ENCODE assay signal across 13 mouse cellular contexts in the genomic region with DNA sequence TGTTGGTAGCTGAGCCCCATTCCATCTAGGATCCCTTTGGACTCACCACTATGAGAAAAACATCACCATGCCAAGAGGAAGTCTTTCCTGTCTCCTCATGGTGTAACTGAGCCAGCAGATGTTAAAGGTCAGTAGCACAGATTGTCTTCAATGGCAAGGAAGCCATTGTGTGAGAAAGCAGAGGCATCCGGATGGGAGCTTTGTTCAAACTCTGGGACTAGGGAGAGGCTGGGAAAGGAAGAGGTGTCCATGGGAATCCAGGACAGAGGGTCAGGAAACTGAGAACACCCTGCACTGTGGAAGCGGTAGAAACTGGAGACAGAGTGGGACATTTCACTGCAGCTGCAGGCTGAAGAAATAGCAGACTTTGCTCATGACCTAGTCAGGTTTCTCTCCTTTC.
DNase-seq lines count a peak whose midpoint lies in the region; ATAC-seq and TF ChIP-seq lines count a peak whose summit lies in the region.
"Had no signal": no experiment of that assay in that cellular context is flagged by ENCODE, and none has a peak within 500 bp of the region (broad histone marks: within the 10 kb centered on the region; RNA-seq: fewer than 3 reads in every experiment).

No protein-coding gene starts in this region.

- no peak overlapping the region for H3K4me3 ChIP-seq in lung, embryonic 15.5 days
- H3K4me3 ChIP-seq in kidney, postnatal 0 days (replicated peaks; ENCODE audit: low read depth, low read length), result no peak overlapping the region
- no peak overlapping the region for H3K4me3 ChIP-seq in forebrain, embryonic 15.5 days
- H3K4me3 ChIP-seq: liver, embryonic 15.5 days; midbrain, embryonic 15.5 days; stomach, embryonic 15.5 days had no signal

- no peaks in the 10 kb centered on the region for H3K9me3 ChIP-seq in lung, embryonic 15.5 days
- no peaks in the 10 kb centered on the region for H3K9me3 ChIP-seq in kidney, postnatal 0 days (replicated peaks; ENCODE audit: low read length)
- H3K9me3 ChIP-seq in forebrain, embryonic 15.5 days, result no peaks in the 10 kb centered on the region
- H3K9me3 ChIP-seq: liver, embryonic 15.5 days; midbrain, embryonic 15.5 days; stomach, embryonic 15.5 days had no signal

- H3K27ac ChIP-seq in lung, embryonic 15.5 days, result peak overlapping the region; percentile 50; the same call in 1 of the 2 replicates
- no peak overlapping the region for H3K27ac ChIP-seq in kidney, postnatal 0 days
- H3K27ac ChIP-seq in forebrain, embryonic 15.5 days (replicated peaks), result no peak overlapping the region
- H3K27ac ChIP-seq: liver, embryonic 15.5 days; midbrain, embryonic 15.5 days; stomach, embryonic 15.5 days had no signal

- TF ChIP-seq CTCF in kidney, postnatal 0 days (IDR thresholded peaks at IDR 0.05; ENCODE audit: low read depth), result no peak

- H3K4me1 ChIP-seq in lung, embryonic 15.5 days, result no peaks in the 10 kb centered on the region
- H3K4me1 ChIP-seq in kidney, postnatal 0 days (replicated peaks; ENCODE audit: insufficient read depth, low read length), result no peaks in the 10 kb centered on the region
- H3K4me1 ChIP-seq in forebrain, embryonic 15.5 days, result no peaks in the 10 kb centered on the region
- H3K4me1 ChIP-seq: liver, embryonic 15.5 days; midbrain, embryonic 15.5 days; stomach, embryonic 15.5 days had no signal

- peak; percentile 30 to 70 for DNase-seq in adrenal gland, adult (ENCODE audit: inconsistent age in 2 of 2, low spot score in 1 of 2)
- no peak for DNase-seq in adrenal gland, postnatal 25 days
- DNase-seq in lung, postnatal 14 days, result no peak
- peak; percentile 50 for DNase-seq in kidney, postnatal 0 days (ENCODE audit: low spot score)
- DNase-seq in spleen, postnatal 14 days (ENCODE audit: low spot score in 2 of 2), result no peak
- no peak for DNase-seq in natural killer cell, adult 2 months (ENCODE audit: low spot score in 2 of 2)
- DNase-seq: gastrocnemius, postnatal 10 days; right cerebral cortex, postnatal 14 days had no signal

- WGBS in lung, embryonic 15.5 days, result 59% methylated on average over 2 of the region's 2 CpGs
- WGBS in kidney, postnatal 0 days, result 80% methylated on average over 2 of the region's 2 CpGs
- 85% methylated on average over 2 of the region's 2 CpGs for whole genome bisulfite sequencing in forebrain, embryonic 15.5 days

- no peaks in the 10 kb centered on the region for H3K27me3 ChIP-seq in lung, embryonic 15.5 days
- H3K27me3 ChIP-seq in kidney, postnatal 0 days (ENCODE audit: insufficient read depth, low read length), result no peaks in the 10 kb centered on the region
- H3K27me3 ChIP-seq in forebrain, embryonic 15.5 days, result no peaks in the 10 kb centered on the region
- H3K27me3 ChIP-seq: liver, embryonic 15.5 days; midbrain, embryonic 15.5 days; stomach, embryonic 15.5 days had no signal

- no peaks in the 10 kb centered on the region for H3K36me3 ChIP-seq in lung, embryonic 15.5 days
- H3K36me3 ChIP-seq in kidney, postnatal 0 days (ENCODE audit: insufficient read depth, low read length), result no peaks in the 10 kb centered on the region
- H3K36me3 ChIP-seq in forebrain, embryonic 15.5 days, result no peaks in the 10 kb centered on the region
- H3K36me3 ChIP-seq: liver, embryonic 15.5 days; midbrain, embryonic 15.5 days; stomach, embryonic 15.5 days had no signal

- no peak for ATAC-seq in lung, embryonic 15.5 days (ENCODE audit: borderline replicate concordance, extremely low read depth, low FRiP score, low TSS enrichment)
- no peak for ATAC-seq in kidney, postnatal 0 days (replicated peaks; ENCODE audit: low FRiP score, low read depth)
- no peak for ATAC-seq in forebrain, embryonic 15.5 days (replicated peaks)
- ATAC-seq: midbrain, embryonic 15.5 days had no signal

- no peak overlapping the region for H3K9ac ChIP-seq in lung, embryonic 15.5 days
- no peak overlapping the region for H3K9ac ChIP-seq in kidney, postnatal 0 days (ENCODE audit: low read depth, low read length)
- no peak overlapping the region for H3K9ac ChIP-seq in forebrain, embryonic 15.5 days (replicated peaks)
- H3K9ac ChIP-seq: liver, embryonic 15.5 days; midbrain, embryonic 15.5 days; stomach, embryonic 15.5 days had no signal

- no peak overlapping the region for H3K4me2 ChIP-seq in lung, embryonic 15.5 days
- H3K4me2 ChIP-seq in kidney, postnatal 0 days (ENCODE audit: low read length), result no peak overlapping the region
- no peak overlapping the region for H3K4me2 ChIP-seq in forebrain, embryonic 15.5 days (replicated peaks)
- H3K4me2 ChIP-seq: liver, embryonic 15.5 days; midbrain, embryonic 15.5 days; stomach, embryonic 15.5 days had no signal

Comparison
In these comparisons a context has a peak if more than half of its experiments do, and no peak if none do; other contexts are left out.
1. DNase-seq: peak in adrenal gland, adult (2 of 2) and kidney, postnatal 0 days (single experiment); none in adrenal gland, postnatal 25 days (single experiment), lung, postnatal 14 days (single experiment), spleen, postnatal 14 days (0 of 2) and natural killer cell, adult 2 months (0 of 2).